Mouse (Mus musculus): Measurements from ENCODE around the gene Prr12. TPM values are rescaled to one million over a fixed set of nuclear protein-coding genes. Genes with fewer than 3 reads are reported as not detected.

Gene Prr12
- polyA plus RNA-seq, 1 experiment from 2014 or later: 18.9 TPM

GRCm38 (mm10) chr7:44997231-44997939 lies 55.3 kb downstream of the Prr12 start, which contains the start of gene Irf3:
Gene Irf3 (plus strand): TSS chr7:44997648.
- peaks cover 64% of the 10 kb centered on the region for H3K36me3 ChIP-seq (ENCODE audit: control insufficient read depth, insufficient read depth, low read length)

GRCm38 (mm10) chr7:44996672-44997071 lies 56.0 kb downstream of the Prr12 start:
- Histone ChIP-seq H3K4me2 (replicated peaks; ENCODE audit: low read depth, low read length) (peak overlapping the region; percentile 91), H3K27me3 (ENCODE audit: control insufficient read depth, insufficient read depth, low read length) (no peaks in the 10 kb centered on the region), H3K4me3 (ENCODE audit: low read length) (peak overlapping the region; percentile 79), H3K36me3 (ENCODE audit: control insufficient read depth, insufficient read depth, low read length) (peaks cover 64% of the 10 kb centered on the region), H3K9ac (ENCODE audit: low read depth, low read length) (peak overlapping the region; percentile 77), H3K4me1 (ENCODE audit: control insufficient read depth, insufficient read depth, low read length) (peaks cover 26% of the 10 kb centered on the region), H3K27ac (ENCODE audit: low read depth, low read length) (peak overlapping the region; percentile 51; the same call in 1 of the 2 replicates), H3K9me3 (ENCODE audit: control insufficient read depth, low read length) (no peaks in the 10 kb centered on the region)
- ATAC-seq (ENCODE audit: low FRiP score, low TSS enrichment): no peak
- WGBS: 13% methylated on average over 10 of the region's 10 CpGs

More at GRCm38 (mm10) chr7:44997231-44997939, 55.3 kb downstream of the Prr12 start, which contains the start of gene Irf3:
- peaks cover 28% of the 10 kb centered on the region for H3K4me1 ChIP-seq (ENCODE audit: control insufficient read depth, insufficient read depth, low read length)
- peak within 1 kb of the TSS; percentile 91 for H3K4me2 ChIP-seq (replicated peaks; ENCODE audit: low read depth, low read length)
- H3K9ac ChIP-seq (ENCODE audit: low read depth, low read length): peak within 1 kb of the TSS; percentile 77
- H3K27me3 ChIP-seq (ENCODE audit: control insufficient read depth, insufficient read depth, low read length): no peaks in the 10 kb centered on the region
- under 1% methylated on average over 43 of the region's 43 CpGs for WGBS
- peak within 1 kb of the TSS; percentile 78 for H3K27ac ChIP-seq (ENCODE audit: low read depth, low read length)
- no peaks in the 10 kb centered on the region for H3K9me3 ChIP-seq (ENCODE audit: control insufficient read depth, low read length)
- H3K4me3 ChIP-seq (ENCODE audit: low read length): peak within 1 kb of the TSS; percentile 79
- peak; percentile 92 for ATAC-seq (ENCODE audit: low FRiP score, low TSS enrichment)

GRCm38 (mm10) chr7:44986879-44987718 lies 65.6 kb downstream of the Prr12 start:
- H3K9me3 ChIP-seq (ENCODE audit: control insufficient read depth, low read length): no peaks in the 10 kb centered on the region

GRCm38 (mm10) chr7:44986192-44986878 lies 66.3 kb downstream of the Prr12 start, which contains the start of gene Prmt1:
Gene Prmt1 (minus strand): TSS chr7:44986568.
- peak within 1 kb of the TSS; percentile 99 for H3K9ac ChIP-seq (ENCODE audit: low read depth, low read length)
- WGBS: under 1% methylated on average over 42 of the region's 42 CpGs
- H3K9me3 ChIP-seq (ENCODE audit: control insufficient read depth, low read length): no peaks in the 10 kb centered on the region
- ATAC-seq (ENCODE audit: low FRiP score, low TSS enrichment): peak; percentile 96
- H3K27me3 ChIP-seq (ENCODE audit: control insufficient read depth, insufficient read depth, low read length): no peaks in the 10 kb centered on the region
- peaks cover 26% of the 10 kb centered on the region for H3K4me1 ChIP-seq (ENCODE audit: control insufficient read depth, insufficient read depth, low read length)
- peak within 1 kb of the TSS; percentile 97 for H3K4me3 ChIP-seq (ENCODE audit: low read length)
- peaks cover 30% of the 10 kb centered on the region for H3K36me3 ChIP-seq (ENCODE audit: control insufficient read depth, insufficient read depth, low read length)
- H3K27ac ChIP-seq (ENCODE audit: low read depth, low read length): peak within 1 kb of the TSS; percentile 98
- H3K4me2 ChIP-seq (replicated peaks; ENCODE audit: low read depth, low read length): peak within 1 kb of the TSS; percentile 68

More at GRCm38 (mm10) chr7:44986879-44987718, 65.6 kb downstream of the Prr12 start:
- WGBS: under 1% methylated on average over 29 of the region's 29 CpGs
- peak overlapping the region; percentile 82 for H3K9ac ChIP-seq (ENCODE audit: low read depth, low read length)
- no peaks in the 10 kb centered on the region for H3K27me3 ChIP-seq (ENCODE audit: control insufficient read depth, insufficient read depth, low read length)
- H3K4me3 ChIP-seq (ENCODE audit: low read length): peak overlapping the region; percentile 97
- peaks cover 26% of the 10 kb centered on the region for H3K4me1 ChIP-seq (ENCODE audit: control insufficient read depth, insufficient read depth, low read length)
- H3K4me2 ChIP-seq (replicated peaks; ENCODE audit: low read depth, low read length): peak overlapping the region; percentile 68
- ATAC-seq (ENCODE audit: low FRiP score, low TSS enrichment): peak; percentile 21
- peaks cover 30% of the 10 kb centered on the region for H3K36me3 ChIP-seq (ENCODE audit: control insufficient read depth, insufficient read depth, low read length)
- peak overlapping the region; percentile 96 for H3K27ac ChIP-seq (ENCODE audit: low read depth, low read length)

GRCm38 (mm10) chr7:44985595-44986191 lies 67.0 kb downstream of the Prr12 start:
- peaks cover 35% of the 10 kb centered on the region for H3K36me3 ChIP-seq (ENCODE audit: control insufficient read depth, insufficient read depth, low read length)
- peak; percentile 33 for ATAC-seq (ENCODE audit: low FRiP score, low TSS enrichment)
- no peaks in the 10 kb centered on the region for H3K9me3 ChIP-seq (ENCODE audit: control insufficient read depth, low read length)
- peak overlapping the region; percentile 99 for H3K9ac ChIP-seq (ENCODE audit: low read depth, low read length)
- H3K27me3 ChIP-seq (ENCODE audit: control insufficient read depth, insufficient read depth, low read length): no peaks in the 10 kb centered on the region
- H3K4me1 ChIP-seq (ENCODE audit: control insufficient read depth, insufficient read depth, low read length): peaks cover 26% of the 10 kb centered on the region
- H3K27ac ChIP-seq (ENCODE audit: low read depth, low read length): peak overlapping the region; percentile 98
- 0% methylated on average over 25 of the region's 45 CpGs for WGBS
- peak overlapping the region; percentile 97 for H3K4me3 ChIP-seq (ENCODE audit: low read length)
- peak overlapping the region; percentile 55 for H3K4me2 ChIP-seq (replicated peaks; ENCODE audit: low read depth, low read length)

GRCm38 (mm10) chr7:44984833-44985164 lies 67.9 kb downstream of the Prr12 start:
- Histone ChIP-seq H3K27me3 (ENCODE audit: control insufficient read depth, insufficient read depth, low read length) (no peaks in the 10 kb centered on the region), H3K4me1 (ENCODE audit: control insufficient read depth, insufficient read depth, low read length) (peaks cover 26% of the 10 kb centered on the region), H3K36me3 (ENCODE audit: control insufficient read depth, insufficient read depth, low read length) (peaks cover 43% of the 10 kb centered on the region), H3K9ac (ENCODE audit: low read depth, low read length) (peak overlapping the region; percentile 99; the same call in 1 of the 2 replicates), H3K4me3 (ENCODE audit: low read length) (peak overlapping the region; percentile 97), H3K9me3 (ENCODE audit: control insufficient read depth, low read length) (no peaks in the 10 kb centered on the region), H3K4me2 (replicated peaks; ENCODE audit: low read depth, low read length) (peak overlapping the region; percentile 55), H3K27ac (ENCODE audit: low read depth, low read length) (peak overlapping the region; percentile 8; the same call in 1 of the 2 replicates)
- ATAC-seq (ENCODE audit: low FRiP score, low TSS enrichment): no peak
- WGBS: 36% methylated on average over 3 of the region's 3 CpGs

- ATAC-seq (ENCODE audit: low FRiP score, low TSS enrichment): no peak
- Histone ChIP-seq H3K27me3 (ENCODE audit: control insufficient read depth, insufficient read depth, low read length) (no peaks in the 10 kb centered on the region), H3K4me2 (replicated peaks; ENCODE audit: low read depth, low read length) (peak overlapping the region; percentile 55), H3K9me3 (ENCODE audit: control insufficient read depth, low read length) (no peaks in the 10 kb centered on the region), H3K4me1 (ENCODE audit: control insufficient read depth, insufficient read depth, low read length) (peaks cover 24% of the 10 kb centered on the region), H3K9ac (ENCODE audit: low read depth, low read length) (peak overlapping the region; percentile 99; the same call in 1 of the 2 replicates), H3K4me3 (ENCODE audit: low read length) (peak overlapping the region; percentile 97), H3K27ac (ENCODE audit: low read depth, low read length) (peak overlapping the region; percentile 24; the same call in 1 of the 2 replicates), H3K36me3 (ENCODE audit: control insufficient read depth, insufficient read depth, low read length) (peaks cover 46% of the 10 kb centered on the region)
- WGBS: 73% methylated on average over 7 of the region's 7 CpGs
These were observed 68.5 kb downstream of the Prr12 start for GRCm38 (mm10) chr7:44983944-44984832.

Data from kidney, embryonic 14.5 days (tissue).